Mouse (Mus musculus) limb, embryonic 10.5 days (tissue): ENCODE results near the gene Pin4. TPM values are rescaled to one million over a fixed set of nuclear protein-coding genes. Genes with fewer than 3 reads are reported as not detected.
"Not testable (repeated sequence)": the region's sequence is repeated elsewhere in the genome, so short reads cannot be mapped to it uniquely, and the experiment has no call there.

Experiments
- DNase-seq: peaks from one replicate; pipeline ENCODE4 v3.0.0-alpha.2; 2017; ENCODE audit warnings: low spot score
- H3K27ac ChIP-seq: fragments of 300-500 bp; sonication (generic); 2 replicates; pipeline ENCODE4 v1.5.1; 2016; ENCODE audit warnings: mild to moderate bottlenecking
- H3K27me3 ChIP-seq: fragments of 300-500 bp; sonication (generic); 2 replicates; pipeline ENCODE4 v1.6.1; 2016; ENCODE audit warnings: low read depth, mild to moderate bottlenecking; ENCODE audit not compliant: poor library complexity, severe bottlenecking
- H3K36me3 ChIP-seq: fragments of 300-500 bp; sonication (generic); 2 replicates; pipeline ENCODE4 v1.6.1; 2016; ENCODE audit warnings: mild to moderate bottlenecking, moderate library complexity
- H3K4me1 ChIP-seq: fragments of 300-500 bp; sonication (generic); 2 replicates; pipeline ENCODE4 v1.6.1; 2016
- H3K4me3 ChIP-seq: fragments of 300-500 bp; sonication (generic); 2 replicates; pipeline ENCODE4 v1.5.1; 2016; ENCODE audit warnings: mild to moderate bottlenecking, moderate library complexity
- H3K9me3 ChIP-seq: fragments of 300-500 bp; sonication (generic); replicated peaks from 2 replicates; pipeline ENCODE4 v1.6.1; 2016; ENCODE audit warnings: mild to moderate bottlenecking
- WGBS: fragments of 180-500 bp; shearing (Covaris S2); methylation state at CpG from one replicate; pipeline ENCODE4 v1.1.7; 2016; 5-methylcytosine and 5-hydroxymethylcytosine counted together
- polyA plus RNA-seq: library from polyadenylated mRNA; unstranded; fragments of >200 nt; fragmentation: Nextera tagmentation; extraction: Ambion mirVana; gene quantifications from 2 replicates; pipeline ENCODE4 v1.2.1, GENCODE M21; 2016

Pin4 gene
- polyA plus RNA-seq, 1 experiment from 2014 or later = 81.2 TPM

DNA sequence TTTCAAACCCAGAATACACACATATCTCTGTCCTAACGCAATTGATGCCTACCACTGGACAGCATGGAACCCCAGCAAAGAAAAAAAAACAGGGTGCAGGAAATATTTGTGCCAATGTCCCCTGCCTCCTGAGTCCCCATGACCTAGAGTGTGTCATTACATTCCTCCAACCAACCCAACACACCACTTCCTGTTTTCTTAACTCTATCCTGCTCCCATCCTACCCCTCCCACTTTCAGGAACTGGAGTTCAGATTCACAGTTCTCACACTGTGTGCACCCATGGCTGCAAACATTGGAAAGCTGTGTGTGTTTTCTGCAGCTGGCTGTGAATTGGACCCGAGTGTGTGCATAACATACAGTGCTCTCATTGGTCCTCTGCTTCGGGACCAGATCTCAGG, 28.6 kb upstream of the Pin4 start:
- Histone ChIP-seq H3K27me3 (peaks cover 88% of the 10 kb centered on the region), H3K36me3 (no peaks in the 10 kb centered on the region), H3K4me3 (no peak overlapping the region), H3K9me3 (no peaks in the 10 kb centered on the region), H3K4me1 (no peaks in the 10 kb centered on the region), H3K27ac (no peak overlapping the region)
- DNase-seq = no peak
- 90% methylated on average over 3 of the region's 3 CpGs for WGBS

DNA sequence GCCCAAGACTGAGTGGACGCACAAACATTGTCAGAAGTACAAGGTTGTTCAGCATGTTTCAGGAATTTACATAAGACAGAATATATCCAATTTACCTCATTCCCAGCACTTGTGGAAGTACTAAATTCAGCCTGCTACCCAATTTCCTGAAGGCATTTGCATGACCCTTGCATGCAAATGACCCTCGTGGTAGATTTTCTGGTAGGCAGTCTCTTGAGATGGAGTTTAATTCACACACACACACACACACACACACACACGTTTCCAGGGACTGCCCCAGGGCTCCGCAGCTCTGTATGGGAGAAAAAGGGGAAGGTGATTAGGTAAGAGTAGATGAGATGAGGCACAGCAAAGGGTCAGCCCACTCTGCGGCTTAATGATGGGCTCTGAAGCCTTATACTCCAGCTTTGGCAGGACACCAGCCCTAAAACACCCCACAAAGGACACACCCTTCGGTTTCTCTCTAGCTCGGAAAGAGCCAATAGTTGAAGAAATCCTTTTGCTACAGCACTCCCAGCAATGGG, 24.8 kb upstream of the Pin4 start:
- Histone ChIP-seq H3K36me3 (no peaks in the 10 kb centered on the region), H3K4me1 (no peaks in the 10 kb centered on the region), H3K27me3 (peaks cover 82% of the 10 kb centered on the region), H3K27ac (no peak overlapping the region), H3K4me3 (no peak overlapping the region), H3K9me3 (no peaks in the 10 kb centered on the region)
- no peak for DNase-seq
- WGBS = 79% methylated on average over 7 of the region's 7 CpGs

DNA sequence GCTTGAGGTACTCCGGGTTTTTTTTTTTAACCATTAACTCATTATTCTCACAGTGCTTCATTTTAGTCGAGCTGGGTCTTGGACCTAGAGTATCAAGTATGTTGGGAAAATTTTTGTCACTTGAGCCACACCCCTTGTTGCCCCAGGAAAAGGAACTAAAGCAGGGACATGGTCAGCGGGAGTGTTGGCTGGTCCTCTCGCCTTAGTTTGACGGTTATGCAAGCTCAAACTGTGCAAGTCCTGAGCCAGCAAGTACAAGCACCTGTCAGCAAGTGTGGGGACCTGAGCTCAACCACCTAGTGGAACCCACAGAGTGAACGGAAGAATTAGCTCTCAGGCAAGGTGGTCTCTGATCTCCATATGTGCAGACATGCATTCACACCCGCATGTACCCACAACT, 17.4 kb upstream of the Pin4 start:
- Histone ChIP-seq H3K36me3 (no peaks in the 10 kb centered on the region), H3K27ac (no peak overlapping the region), H3K4me3 (no peak overlapping the region), H3K27me3 (peaks cover 68% of the 10 kb centered on the region), H3K9me3 (no peaks in the 10 kb centered on the region), H3K4me1 (no peaks in the 10 kb centered on the region)
- DNase-seq = no peak
- WGBS = 73% methylated on average over 7 of the region's 7 CpGs

DNA sequence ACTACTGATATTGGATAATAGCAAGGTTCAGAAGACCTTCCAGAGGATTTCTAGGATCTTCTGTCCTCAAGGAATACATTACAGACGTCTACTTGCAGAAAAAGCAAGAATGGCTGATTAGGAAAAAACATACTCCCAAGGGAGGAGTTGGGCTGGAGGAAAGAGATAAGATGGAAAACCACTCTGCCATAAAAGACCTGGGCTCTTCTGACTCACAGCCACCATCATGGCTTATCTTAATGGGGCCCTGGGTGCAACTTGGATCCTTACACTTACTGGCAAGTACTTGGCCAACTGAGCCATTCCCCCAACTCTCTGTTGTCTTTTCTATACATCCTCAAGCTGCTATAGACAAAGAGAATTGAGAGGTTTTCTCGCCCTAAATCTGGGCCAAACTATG, 15.4 kb upstream of the Pin4 start:
- 67% methylated on average over 2 of the region's 2 CpGs for WGBS

DNA sequence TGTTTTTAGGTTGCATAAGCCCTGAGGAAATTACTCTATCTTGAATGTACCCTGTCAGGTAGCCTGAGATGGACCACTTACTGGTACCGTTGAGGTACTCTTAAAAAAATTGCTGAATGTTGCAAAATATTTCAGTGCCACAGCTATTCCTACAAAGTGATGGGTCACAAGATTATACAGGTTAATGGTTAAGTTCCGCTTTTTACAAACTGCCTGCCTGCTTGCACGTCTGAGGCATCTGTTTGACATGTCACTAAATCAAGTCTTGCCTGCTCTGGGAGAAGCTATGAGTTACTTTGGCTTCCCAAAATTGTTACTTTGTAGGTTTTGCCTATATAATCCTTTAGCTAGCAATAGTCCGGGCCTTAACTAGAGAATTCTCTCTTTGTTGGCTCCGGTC, 9.9 kb upstream of the Pin4 start:
- H3K27me3 ChIP-seq = peaks cover 71% of the 10 kb centered on the region
- H3K27ac ChIP-seq, H3K4me1 ChIP-seq, H3K4me3 ChIP-seq, DNase-seq, H3K36me3 ChIP-seq, H3K9me3 ChIP-seq: not testable (repeated sequence)
- WGBS = 77% methylated on average over 5 of the region's 5 CpGs

More for the DNA sequence above, 15.4 kb upstream of the Pin4 start:
- not testable (repeated sequence) for H3K4me3 ChIP-seq, DNase-seq, H3K9me3 ChIP-seq, H3K36me3 ChIP-seq, H3K4me1 ChIP-seq, H3K27ac ChIP-seq
- peaks cover 76% of the 10 kb centered on the region for H3K27me3 ChIP-seq

DNA sequence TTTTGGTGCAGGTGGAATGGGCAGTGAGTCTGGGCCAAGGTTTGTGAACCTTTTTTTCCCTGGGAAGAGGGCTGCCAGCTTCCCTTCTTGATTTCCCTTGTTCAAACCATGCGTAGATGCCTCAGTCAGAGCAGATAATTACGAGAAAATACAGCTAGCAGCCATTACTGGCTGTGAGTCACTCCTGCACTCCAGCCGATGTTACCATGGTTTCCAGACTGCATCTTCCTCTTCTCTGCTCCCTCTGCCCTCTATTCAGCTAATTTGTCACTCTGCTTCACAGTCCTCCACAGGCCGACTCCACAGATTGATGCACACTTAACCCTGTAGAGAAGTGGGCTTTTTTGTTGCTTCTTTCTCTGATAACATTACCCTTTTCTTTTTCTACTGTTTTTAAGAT, 3.6 kb upstream of the Pin4 start:
- DNase-seq = no peak
- Histone ChIP-seq H3K9me3 (no peaks in the 10 kb centered on the region), H3K36me3 (no peaks in the 10 kb centered on the region), H3K4me1 (no peaks in the 10 kb centered on the region; the same call in 1 of the 2 replicates), H3K27ac (no peak overlapping the region), H3K4me3 (no peak overlapping the region), H3K27me3 (peaks cover 95% of the 10 kb centered on the region)
- WGBS = 49% methylated on average over 4 of the region's 4 CpGs

DNA sequence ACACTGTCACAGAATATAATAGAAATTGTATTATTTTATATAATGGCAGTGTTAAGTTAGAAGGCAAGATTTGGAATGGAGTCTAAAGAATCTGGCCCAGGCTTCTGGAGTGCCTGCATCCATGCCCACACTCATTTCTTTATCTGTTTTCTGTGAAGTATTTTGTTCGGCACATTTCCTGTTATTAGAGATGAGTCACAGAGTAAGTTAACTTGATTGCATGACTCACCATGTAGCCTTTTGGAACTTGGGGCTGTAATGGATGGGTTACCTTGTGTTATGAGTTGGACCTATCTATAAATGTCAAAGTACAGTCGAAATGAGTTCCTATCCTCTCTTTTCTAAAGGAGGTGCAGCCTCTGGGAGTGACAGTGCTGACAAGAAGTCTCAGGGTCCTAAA, 2.1 kb downstream of the Pin4 start:
- Histone ChIP-seq H3K9me3 (no peaks in the 10 kb centered on the region), H3K4me3 (no peak overlapping the region), H3K27me3 (peaks cover 77% of the 10 kb centered on the region), H3K4me1 (no peaks in the 10 kb centered on the region; the same call in 1 of the 2 replicates), H3K36me3 (peaks cover 49% of the 10 kb centered on the region), H3K27ac (no peak overlapping the region)
- no peak for DNase-seq
- 87% methylated on average over 2 of the region's 2 CpGs for WGBS

DNA sequence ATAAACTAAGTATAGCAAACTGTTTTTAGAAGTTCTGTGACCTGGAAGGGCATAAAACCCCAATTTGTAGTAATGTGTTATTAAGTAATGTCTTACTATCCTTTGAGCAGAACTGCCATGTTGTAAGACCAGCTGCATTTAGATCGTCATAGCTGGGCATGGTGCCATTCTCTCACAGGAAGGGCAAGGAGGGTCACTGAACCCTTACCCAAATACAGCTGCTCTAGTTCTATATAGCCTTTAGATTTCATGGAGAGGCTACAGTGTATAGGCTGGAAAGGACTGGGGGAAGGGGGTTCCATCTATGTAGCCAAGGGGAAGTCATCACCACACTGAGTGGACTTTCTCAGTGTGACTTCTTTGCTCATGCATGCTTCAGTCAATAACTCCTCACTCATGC, 21.9 kb downstream of the Pin4 start:
- Histone ChIP-seq H3K4me3 (no peak overlapping the region), H3K27ac (no peak overlapping the region), H3K36me3 (peaks cover 44% of the 10 kb centered on the region), H3K9me3 (no peaks in the 10 kb centered on the region), H3K27me3 (peaks cover 76% of the 10 kb centered on the region), H3K4me1 (no peaks in the 10 kb centered on the region)
- WGBS = 94% methylated on average over 1 of the region's 1 CpGs
- no peak for DNase-seq

DNA sequence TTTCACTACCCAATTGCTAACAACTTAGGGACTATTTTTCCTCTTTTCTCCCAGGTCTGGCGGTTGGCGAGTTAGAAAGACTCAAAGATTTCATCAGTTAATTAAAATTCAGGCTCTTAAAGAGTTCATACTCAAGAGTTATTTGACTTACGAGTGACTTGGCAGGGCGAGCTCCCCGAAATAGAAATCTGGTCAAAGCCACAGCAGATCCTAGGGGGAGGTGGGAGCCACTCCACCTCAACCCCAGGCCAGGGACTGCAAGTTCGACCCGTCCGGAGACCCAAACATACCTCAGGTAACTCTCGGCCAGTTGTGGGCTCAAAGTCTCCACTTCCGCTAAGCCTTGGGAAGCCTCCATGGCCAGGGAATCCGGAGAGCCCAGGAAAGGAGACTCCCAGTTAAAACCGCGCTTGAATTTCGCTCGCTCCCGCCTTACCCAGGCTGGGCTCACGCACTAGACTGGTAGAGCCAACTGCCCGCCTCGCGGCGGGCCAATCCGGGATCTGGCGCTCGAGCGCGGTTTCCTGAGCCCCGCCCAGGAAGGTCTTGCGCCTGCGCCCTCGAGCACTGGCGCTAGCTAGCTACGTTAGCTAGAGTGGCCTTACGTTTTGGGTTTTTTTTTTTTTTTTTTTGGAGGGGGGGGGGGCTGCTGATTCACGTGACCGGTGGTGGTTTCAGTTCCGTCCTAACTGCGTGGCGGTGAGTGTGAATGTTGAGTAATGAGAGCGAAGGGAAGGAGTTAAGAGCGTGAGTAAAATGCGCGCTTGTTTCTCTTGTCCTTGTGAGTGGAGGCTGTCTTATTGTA, 37.6 kb downstream of the Pin4 start, which contains the start of gene Ercc6l:
Gene Ercc6l, minus strand, starts transcription at position 474 of the 805 bp plus-strand sequence.
- WGBS = 8% methylated on average over 42 of the region's 42 CpGs
- H3K9me3 ChIP-seq = no peaks in the 10 kb centered on the region
- peaks cover 14% of the 10 kb centered on the region for H3K36me3 ChIP-seq
- no peaks in the 10 kb centered on the region for H3K4me1 ChIP-seq
- peaks cover 34% of the 10 kb centered on the region for H3K27me3 ChIP-seq
- DNase-seq = peak; percentile 85
- H3K27ac ChIP-seq = peak within 1 kb of the TSS; percentile 85
- peak within 1 kb of the TSS; percentile 60 for H3K4me3 ChIP-seq

DNA sequence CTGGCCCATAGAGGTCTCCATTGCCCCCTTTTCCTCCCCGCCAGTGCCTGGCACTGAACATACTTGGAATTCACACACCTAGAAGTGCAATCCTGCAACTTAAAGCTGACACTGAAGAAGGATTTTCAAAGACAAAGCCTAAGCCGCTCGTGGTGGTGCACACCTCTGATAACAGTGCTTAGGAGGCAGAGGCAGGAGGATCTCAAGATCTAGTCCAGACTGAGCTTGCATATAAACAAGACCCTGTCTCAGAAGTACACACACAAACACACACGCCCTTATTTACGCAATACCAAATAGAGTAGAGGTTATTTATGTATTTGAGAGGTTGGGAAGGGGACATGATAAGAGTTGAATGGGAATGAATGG, 38.2 kb downstream of the Pin4 start:
- Histone ChIP-seq H3K4me1 (no peaks in the 10 kb centered on the region), H3K27ac (peak overlapping the region; percentile 83), H3K4me3 (peak overlapping the region; percentile 60), H3K36me3 (peaks cover 10% of the 10 kb centered on the region; the same call in 1 of the 2 replicates), H3K27me3 (peaks cover 34% of the 10 kb centered on the region), H3K9me3 (no peaks in the 10 kb centered on the region)
- WGBS = 42% methylated on average over 5 of the region's 5 CpGs
- DNase-seq = no peak

DNA sequence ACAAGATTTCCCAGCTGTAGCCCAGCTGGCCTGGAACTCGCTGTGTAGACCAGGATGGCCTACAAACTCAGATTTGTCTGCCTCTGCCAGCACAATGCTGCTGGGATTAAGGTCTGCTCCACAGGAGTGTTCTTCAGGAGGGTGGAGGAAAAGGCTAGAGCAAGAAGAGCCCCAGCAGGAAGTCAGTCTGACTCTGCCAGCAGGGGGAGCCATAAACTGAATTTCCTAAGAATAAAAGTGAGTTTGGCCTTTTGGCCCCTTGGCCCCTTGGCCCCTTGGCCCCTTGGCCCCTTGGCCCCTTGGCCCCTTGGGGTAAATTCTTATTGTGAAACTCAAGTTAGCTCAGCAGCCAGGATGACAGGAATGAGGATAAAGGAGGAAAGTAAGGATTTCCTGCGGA, 40.5 kb downstream of the Pin4 start:
- Histone ChIP-seq H3K9me3 (no peaks in the 10 kb centered on the region), H3K27ac (no peak overlapping the region), H3K27me3 (peaks cover 41% of the 10 kb centered on the region), H3K4me1 (no peaks in the 10 kb centered on the region), H3K36me3 (no peaks in the 10 kb centered on the region), H3K4me3 (no peak overlapping the region)
- no peak for DNase-seq
- WGBS = 44% methylated on average over 2 of the region's 2 CpGs

DNA sequence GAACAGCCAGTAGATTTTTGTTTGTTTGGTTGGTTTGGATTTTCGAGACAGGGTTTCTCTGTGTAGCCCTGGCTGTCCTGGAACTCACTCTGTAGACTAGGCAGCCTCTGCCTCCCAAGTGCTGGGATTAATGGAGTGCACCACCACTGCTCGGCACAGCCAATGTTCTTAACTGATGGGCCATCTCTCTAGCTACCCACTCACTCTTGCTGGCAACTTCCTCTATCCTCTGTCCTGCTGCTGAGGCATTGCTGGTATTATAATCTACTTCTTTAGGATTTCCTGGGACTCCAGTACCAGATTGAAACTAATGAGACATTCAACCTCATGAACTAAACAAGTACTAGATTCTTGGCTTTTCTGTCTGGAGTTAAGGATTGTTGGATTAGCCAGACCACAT, 41.3 kb downstream of the Pin4 start:
- DNase-seq = no peak
- no peaks in the 10 kb centered on the region for H3K9me3 ChIP-seq
- no peak overlapping the region for H3K27ac ChIP-seq
- peaks cover 47% of the 10 kb centered on the region for H3K27me3 ChIP-seq
- no peaks in the 10 kb centered on the region for H3K4me1 ChIP-seq
- no peak overlapping the region for H3K4me3 ChIP-seq
- no peaks in the 10 kb centered on the region for H3K36me3 ChIP-seq
- WGBS = 88% methylated on average over 2 of the region's 2 CpGs

DNA sequence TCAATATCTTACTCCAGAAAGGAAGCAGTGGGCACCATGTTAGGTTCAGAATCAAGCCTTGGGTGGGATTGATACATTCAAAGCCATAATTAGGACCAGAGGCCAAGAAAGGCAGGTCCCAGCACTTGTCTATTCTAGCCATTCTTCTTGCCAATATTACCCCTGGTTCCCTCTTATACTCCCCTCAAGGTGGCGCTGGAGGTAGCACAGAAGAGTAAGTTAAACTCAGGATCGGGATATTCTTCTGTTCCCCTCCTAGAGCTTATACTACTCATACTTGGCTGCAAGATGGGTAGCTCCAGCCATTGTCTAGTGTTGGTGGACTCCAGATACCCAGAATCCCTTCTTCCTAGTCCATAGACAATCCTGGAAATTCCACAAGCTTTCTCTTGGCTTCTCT, 43.8 kb downstream of the Pin4 start:
- WGBS = 61% methylated on average over 2 of the region's 2 CpGs
- H3K27me3 ChIP-seq = peaks cover 54% of the 10 kb centered on the region
- no peak for DNase-seq

More for the DNA sequence above, 43.8 kb downstream of the Pin4 start:
- Histone ChIP-seq H3K9me3 (no peaks in the 10 kb centered on the region), H3K27ac (no peak overlapping the region), H3K4me3 (no peak overlapping the region), H3K4me1 (peaks cover 12% of the 10 kb centered on the region), H3K36me3 (no peaks in the 10 kb centered on the region)
